Mouse (Mus musculus) frontal cortex, postnatal 25 days (tissue): ENCODE results near the gene Ksr1.

ENCODE experiments used
- DNase-seq, 2 experiments: peaks; one replicate each; pipeline ENCODE4 v3.0.0; 2022; ENCODE audit warnings: low spot score in 2 of 2

The Ksr1 gene

GRCm38 (mm10) chr11:79066191-79066530, 80.0 kb downstream of the Ksr1 start:
- no peak for DNase-seq

GRCm38 (mm10) chr11:79065463-79066190, 80.6 kb downstream of the Ksr1 start:
- DNase-seq, result no peak

- DNase-seq, result no peak
Observed at GRCm38 (mm10) chr11:79064311-79064710, 81.9 kb downstream of the Ksr1 start.

- DNase-seq, result no peak
Observed at GRCm38 (mm10) chr11:79063616-79064015, 82.6 kb downstream of the Ksr1 start.

DNA sequence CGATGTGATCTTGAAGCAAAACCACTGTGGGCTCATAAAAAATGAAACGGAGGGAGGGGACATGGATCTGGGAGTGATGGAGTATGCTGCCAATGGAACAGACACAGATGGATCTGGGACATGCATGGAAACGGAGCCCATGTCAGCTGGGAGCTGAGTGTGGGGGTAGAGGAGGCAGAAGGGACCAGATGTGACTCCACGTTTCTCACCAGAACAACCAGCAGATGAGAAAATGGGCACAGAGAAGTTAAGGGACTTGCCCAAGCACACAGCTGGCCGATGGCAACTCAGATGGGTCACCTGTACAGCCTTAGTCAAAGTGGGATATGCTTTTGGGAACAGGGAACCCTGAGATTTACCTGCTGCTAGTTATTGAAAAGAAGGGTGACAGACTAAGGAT, 83.3 kb downstream of the Ksr1 start:
- DNase-seq, result no peak

- DNase-seq, result no peak
Observed at GRCm38 (mm10) chr11:79061839-79062238, 84.4 kb downstream of the Ksr1 start.

- no peak for DNase-seq
Observed at GRCm38 (mm10) chr11:79059850-79060249, 86.4 kb downstream of the Ksr1 start.

- DNase-seq, result no peak
Observed at GRCm38 (mm10) chr11:79059062-79059461, 87.1 kb downstream of the Ksr1 start.

DNA sequence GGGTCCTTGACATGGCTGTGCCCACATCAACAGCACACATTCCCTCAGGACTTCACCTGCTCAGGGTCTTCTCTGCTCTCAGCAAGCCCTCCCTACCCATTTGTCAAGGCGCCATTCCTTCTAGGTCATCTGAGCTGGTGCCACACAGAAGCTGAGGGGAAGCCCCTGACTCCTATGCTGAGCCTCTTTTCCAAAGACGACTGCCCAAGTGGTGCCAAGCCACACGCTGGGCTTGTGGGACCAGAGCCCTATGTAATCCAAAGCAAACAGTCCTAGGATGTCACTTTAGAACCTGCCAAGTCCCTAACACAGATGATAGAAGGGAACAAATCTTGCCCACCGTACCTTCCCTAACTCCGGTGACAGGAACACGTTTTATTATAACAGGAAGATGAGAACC, 87.6 kb downstream of the Ksr1 start:
- DNase-seq, result no peak

- DNase-seq, result no peak
Observed at GRCm38 (mm10) chr11:79057809-79058208, 88.4 kb downstream of the Ksr1 start.

DNA sequence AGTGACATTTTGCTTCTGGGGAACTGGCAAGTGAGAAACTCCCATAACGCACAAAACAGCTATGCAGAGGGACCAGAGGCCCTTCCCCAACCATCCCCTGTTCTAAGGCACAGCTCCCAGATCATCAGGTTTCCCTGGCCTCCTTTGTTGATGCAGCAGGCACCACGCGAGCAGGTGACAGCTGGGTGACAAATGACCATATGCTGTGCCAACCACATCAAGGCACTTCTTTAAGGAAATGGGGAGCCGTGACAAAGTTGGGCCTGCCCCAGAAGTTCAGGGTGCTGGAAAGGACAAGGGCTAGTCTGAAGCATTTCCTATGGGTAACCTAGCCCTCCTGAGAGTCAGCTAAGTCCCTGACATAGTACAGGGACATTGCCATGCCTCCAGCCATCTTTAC, 89.3 kb downstream of the Ksr1 start:
- no peak for DNase-seq

DNA sequence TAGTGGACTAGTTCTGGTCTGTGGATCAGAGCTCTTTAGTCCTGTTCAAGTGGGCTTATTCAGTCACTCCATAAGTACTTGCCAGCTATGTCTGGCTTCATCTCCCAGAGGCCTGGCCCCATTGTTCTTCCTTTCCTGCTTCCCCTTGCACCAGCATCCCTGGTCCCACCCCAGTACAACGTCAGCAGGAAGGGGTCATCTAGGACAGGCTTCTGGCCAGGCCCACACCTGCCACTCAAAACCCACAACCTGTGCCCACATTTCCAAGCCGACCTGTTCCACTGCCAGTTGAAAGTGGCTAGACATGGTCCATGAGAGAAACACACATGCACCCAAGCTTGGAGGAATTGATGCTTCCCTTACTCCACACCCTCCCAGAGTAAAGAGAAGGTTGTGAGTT, 90.2 kb downstream of the Ksr1 start:
- DNase-seq, result no peak

- no peak for DNase-seq
Observed at GRCm38 (mm10) chr11:79055161-79055560, 91.0 kb downstream of the Ksr1 start.

DNA sequence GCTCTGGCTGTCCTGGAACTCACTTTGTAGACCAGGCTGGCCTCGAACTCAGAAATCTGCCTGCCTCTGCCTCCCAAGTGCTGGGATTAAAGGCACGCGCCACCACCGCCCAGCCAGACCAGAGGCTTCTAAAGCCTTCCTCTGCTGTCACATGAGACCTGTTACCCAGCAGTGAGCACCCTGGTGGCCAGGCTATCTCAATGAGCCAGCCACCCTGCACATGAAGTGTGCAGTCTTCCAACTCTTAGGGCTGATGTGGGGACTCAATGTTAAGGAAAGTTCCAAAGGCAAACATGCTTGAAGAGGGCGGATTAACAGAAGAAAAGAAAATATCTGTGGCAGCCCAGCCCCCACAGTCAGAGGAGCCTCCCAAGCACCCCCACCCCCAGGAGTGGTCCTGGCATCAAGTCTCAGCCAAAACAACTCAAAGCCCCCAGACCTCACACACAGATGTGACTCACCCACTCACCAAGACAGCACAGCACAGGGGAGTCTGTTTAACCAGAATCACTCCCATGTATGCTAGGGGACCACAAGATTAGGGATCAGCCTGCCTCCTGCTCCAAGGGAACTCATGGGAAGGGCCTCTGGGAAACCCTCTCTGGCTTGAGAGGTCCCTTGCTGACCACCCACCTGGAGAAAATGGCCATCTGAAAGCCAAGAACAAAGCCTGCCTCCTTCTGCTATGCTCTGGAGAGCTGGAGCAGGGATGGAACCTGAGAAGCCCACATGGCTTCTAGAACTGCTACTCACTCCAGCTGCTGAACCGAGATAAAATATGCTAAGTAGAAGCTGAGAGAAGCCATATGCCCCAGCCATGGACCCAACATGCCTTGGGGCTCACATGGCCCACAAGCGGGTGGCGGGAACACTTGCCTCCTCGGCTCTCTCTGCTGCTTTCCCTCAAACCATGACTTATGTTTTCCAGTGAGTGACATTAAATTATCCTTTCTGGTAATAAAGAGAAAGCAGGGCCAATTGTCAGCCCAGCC, 91.8 kb downstream of the Ksr1 start:
- no peak for DNase-seq

DNA sequence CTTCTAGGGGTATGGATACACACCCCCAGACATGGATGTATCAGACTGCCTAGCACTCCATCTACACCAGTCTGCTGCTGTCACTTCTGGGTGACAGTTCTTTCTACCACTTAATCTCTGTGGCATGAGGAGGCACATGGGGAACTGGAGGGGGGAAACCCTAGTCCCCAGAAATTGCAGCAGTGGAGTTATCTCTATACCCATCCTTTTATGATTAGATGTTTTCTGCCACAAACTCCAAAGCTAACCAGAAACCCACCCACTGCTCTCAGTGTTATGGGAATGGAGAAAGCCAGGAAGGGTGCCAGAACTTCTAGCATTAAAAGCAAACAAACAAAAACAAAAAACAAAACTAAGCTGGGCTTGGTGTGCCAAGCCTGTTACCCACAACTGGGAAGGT, 92.8 kb downstream of the Ksr1 start:
- no peak for DNase-seq

- no peak for DNase-seq
Observed at GRCm38 (mm10) chr11:79052769-79053168, 93.4 kb downstream of the Ksr1 start.

GRCm38 (mm10) chr11:79051522-79051921, 94.7 kb downstream of the Ksr1 start:
- no peak for DNase-seq

- DNase-seq, result no peak
Observed at GRCm38 (mm10) chr11:79050781-79051507, 95.3 kb downstream of the Ksr1 start.

DNA sequence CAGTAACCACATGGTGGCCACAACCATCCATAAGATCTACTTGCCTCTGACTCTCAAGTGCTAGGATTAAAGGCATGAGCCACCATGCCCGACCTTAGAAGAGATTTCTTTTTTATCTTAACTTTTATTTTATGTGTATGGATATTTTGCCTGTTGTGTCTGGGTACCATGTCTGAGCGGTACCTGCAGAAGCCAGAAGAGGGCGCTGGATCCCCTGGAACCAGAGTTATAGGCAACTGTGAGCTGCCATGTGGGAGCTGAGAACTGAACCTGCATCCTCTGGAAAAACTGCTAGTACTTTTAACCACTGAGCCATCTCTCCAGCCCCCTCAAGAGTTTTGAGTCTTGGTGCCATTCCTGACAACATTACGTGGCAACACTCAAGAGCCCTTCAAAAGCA, 97.3 kb downstream of the Ksr1 start:
- no peak for DNase-seq

- no peak for DNase-seq
Observed at GRCm38 (mm10) chr11:79047180-79047727, 99.0 kb downstream of the Ksr1 start.

DNA sequence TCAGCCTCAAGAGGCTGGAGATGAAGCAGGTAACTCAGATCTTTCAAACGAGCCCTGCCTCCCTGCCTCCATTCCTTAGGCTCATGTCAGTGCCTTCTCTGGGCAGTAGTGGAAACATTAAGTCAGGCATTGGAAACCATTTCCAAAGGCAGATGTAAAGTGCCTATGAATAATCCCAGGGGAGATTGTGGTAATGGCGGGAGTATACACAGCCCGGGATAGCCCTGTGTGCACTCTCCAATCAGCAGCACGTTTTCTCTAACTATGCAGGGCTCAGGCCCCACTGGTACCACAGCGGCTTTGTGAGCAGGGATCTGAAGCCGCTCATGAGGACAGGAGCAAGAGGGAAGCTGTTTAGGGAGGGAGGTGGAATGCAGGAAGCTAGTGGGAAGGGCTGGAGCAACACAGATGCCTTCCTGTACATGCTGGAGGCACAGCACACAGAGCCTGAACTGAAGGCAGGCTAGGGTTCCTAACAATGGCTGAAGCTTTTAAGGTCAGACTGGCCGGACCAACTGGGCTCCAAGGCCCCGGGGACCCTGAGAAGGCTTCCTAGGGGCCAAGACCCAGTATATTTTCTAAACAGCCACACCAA, 99.5 kb downstream of the Ksr1 start:
- no peak for DNase-seq

GRCm38 (mm10) chr11:79045231-79045630, 101.0 kb downstream of the Ksr1 start:
- no peak for DNase-seq
